Mouse (Mus musculus) adrenal gland, postnatal 4 days (tissue): ENCODE measurements around the gene Ostm1. TPM values are rescaled to one million over a fixed set of nuclear protein-coding genes. Genes with fewer than 3 reads are reported as not detected.

Experiments used
- DNase-seq, 2 experiments: peaks; one replicate each; pipeline ENCODE4 v3.0.0; 2021 to 2022; ENCODE audit warnings: low spot score in 2 of 2, mixed read lengths in 2 of 2
- total RNA-seq, 2 experiments: library from RNA; stranded (reverse); gene quantifications; 2 replicates each; pipeline ENCODE4 v1.2.3; 2021

Gene Ostm1
- total RNA-seq, 2 experiments from 2014 or later = 24.8 to 27.3 TPM

- DNase-seq = no peak
Measured at GRCm38 (mm10) chr10:42675571-42675970, 91.9 kb downstream of the Ostm1 start.

DNA sequence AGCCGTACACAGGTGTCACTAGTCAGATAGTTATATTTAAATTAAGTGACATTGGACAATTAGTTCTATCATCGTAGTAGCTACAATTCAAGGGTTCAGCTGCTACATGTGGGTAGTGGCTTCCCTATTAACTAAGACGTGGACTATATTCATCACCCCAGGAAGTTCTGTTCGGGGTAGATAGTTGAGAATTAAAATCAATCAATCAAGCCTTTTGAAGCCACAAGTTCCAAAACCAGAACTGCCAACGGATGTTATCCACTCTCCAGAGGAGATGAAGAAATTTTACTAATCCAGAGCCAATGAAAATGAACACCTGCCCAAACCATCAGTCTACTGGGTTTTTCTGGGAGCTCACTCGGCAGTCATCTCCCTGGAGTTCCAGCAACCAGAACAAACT, 94.7 kb downstream of the Ostm1 start:
- DNase-seq = no peak

GRCm38 (mm10) chr10:42678755-42679364, 95.2 kb downstream of the Ostm1 start:
- DNase-seq = peak; percentile 61 to 79

GRCm38 (mm10) chr10:42679586-42679985, 96.0 kb downstream of the Ostm1 start:
- DNase-seq = no peak

GRCm38 (mm10) chr10:42680582-42681001, 97.0 kb downstream of the Ostm1 start:
- no peak for DNase-seq

- DNase-seq = no peak
Measured at GRCm38 (mm10) chr10:42682421-42682820, 98.8 kb downstream of the Ostm1 start.

- DNase-seq = no peak
Measured at GRCm38 (mm10) chr10:42687873-42688272, 104.3 kb downstream of the Ostm1 start.

DNA sequence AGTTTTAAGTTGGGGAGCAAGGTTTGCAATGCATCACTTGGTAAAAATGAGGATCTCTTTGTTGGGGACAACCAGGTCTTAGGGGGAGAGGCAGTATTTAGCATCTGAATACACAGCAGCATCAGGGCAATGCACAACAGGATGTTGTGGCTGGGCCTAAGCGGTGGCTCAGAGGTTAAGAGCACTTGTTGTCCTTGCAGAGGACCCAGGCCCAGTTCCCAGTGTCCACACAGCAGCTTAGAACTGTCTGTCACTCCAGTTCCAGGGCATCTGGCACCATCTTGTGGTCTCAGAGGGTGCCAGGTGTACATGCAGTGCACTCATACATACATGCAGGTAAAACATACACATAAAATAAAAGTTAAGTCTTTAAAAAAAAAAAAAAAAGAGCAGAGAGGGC, 106.1 kb downstream of the Ostm1 start:
- DNase-seq = no peak

DNA sequence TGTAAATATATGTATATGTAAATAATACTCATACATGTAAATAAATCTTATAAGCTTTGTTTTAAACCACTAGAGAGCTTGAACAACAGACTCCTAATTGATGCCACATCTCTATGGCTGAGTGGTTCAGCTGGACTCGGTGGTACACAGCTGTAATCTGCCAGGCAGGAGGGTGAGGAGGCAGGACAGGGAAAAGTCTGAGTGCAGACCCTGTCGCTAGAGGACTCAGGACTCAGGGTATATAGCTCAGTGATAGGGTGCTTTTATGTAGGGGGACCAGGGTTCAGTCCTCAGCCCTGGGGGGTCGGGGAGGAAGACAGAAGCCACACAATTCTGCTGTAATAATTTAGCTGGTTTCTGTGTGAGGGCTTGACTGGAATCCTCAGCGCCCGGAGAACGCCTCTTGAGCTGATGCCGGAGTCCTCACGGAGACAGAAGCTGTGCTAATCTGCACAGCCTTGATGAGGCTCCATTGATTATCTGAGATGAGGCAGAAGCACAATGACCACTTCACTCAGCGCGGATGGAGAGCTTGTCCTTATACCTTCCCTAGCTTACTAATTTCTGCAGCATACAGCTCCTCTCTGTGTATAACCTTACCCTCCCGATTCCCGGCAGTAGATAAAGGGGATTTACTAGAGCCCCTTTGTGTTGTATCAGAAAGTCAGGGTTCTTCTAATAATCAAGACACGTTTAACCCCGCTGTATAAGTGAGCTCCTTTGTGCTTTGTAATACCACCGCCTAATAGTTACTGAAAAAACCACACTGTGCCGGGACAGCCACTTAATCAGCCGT, 106.8 kb downstream of the Ostm1 start:
- DNase-seq = no peak

- DNase-seq = no peak
Measured at GRCm38 (mm10) chr10:42691051-42691450, 107.4 kb downstream of the Ostm1 start.

GRCm38 (mm10) chr10:42692095-42692494, 108.5 kb downstream of the Ostm1 start:
- DNase-seq = no peak

- no peak for DNase-seq
Measured at GRCm38 (mm10) chr10:42692794-42693193, 109.2 kb downstream of the Ostm1 start.

DNA sequence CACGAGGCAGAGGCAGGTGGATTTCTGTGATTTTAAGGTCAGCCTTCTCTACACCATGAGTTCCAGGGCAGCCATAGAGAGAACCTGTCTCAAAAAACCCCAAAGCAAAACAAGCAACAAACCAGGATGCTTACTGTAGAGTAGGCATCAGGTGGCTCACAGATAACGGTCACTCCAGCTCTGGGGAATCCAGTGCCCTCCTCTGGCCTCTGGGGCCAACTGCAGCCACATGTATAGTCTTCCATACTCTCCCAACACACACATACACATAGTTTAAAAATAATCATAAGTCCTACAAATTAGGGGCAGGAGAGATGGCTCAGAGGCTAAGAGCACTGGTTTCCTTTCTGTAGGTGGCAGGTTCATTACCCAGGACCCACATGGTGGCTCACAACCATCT, 109.9 kb downstream of the Ostm1 start:
- DNase-seq = no peak

DNA sequence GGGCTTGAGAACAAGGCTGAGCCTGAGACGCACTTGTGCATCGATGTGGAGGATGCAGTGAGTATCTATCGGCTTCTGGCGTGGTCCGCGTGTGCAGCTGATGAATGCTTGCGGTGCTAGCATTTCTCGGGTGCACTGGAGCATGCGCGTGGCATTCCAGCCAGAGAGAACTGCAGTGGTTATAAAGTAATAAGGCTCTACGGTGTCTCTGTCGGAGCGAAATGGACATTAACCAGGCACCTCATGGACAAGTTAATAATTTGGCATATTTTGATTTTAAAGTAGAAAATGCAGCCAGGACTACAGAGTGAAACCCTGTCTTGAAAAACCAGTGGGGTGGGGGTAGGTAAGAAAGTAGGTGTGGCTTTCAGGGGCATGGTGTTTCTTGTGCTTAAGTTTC, 112.7 kb downstream of the Ostm1 start:
- no peak for DNase-seq

GRCm38 (mm10) chr10:42697007-42697406, 113.4 kb downstream of the Ostm1 start:
- DNase-seq = peak; percentile 50 to 56

DNA sequence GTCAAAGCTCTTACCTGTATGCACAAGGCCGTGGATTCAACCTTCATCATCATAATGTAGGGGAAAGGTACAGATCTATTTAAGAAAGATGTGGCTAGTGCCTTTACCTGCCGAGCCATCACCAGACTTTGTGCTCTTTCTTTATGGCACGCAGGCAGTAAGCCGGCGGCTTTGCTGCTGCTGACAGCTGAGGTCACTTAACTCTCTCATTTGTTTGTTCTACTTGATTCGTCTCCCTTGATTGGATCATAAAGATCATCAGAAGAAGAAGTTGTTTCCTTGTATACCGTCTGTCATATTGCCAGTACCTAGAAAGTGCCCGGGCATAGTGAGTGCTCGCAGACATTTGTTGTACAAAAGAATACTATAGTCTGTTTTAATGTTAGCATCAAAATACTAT, 114.8 kb downstream of the Ostm1 start:
- no peak for DNase-seq

DNA sequence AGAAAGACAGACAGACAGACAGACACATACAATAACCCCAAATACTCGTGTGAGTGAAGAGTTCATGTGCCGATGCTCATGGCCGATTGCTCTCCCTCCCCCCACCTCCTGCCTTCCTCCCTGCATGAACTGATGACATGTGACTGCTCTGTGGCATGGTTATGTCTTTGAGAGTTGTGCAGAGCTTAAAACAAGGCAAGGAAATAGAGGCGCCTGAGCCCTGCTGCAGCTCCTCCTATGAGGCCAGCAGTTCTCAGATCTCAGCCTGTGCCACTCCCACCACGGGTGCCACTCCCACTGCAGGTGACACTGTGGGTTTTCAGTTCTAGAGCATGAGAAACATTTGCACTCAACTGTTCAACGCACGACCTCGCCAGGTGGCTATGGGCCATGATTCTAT, 115.4 kb downstream of the Ostm1 start:
- DNase-seq = no peak

DNA sequence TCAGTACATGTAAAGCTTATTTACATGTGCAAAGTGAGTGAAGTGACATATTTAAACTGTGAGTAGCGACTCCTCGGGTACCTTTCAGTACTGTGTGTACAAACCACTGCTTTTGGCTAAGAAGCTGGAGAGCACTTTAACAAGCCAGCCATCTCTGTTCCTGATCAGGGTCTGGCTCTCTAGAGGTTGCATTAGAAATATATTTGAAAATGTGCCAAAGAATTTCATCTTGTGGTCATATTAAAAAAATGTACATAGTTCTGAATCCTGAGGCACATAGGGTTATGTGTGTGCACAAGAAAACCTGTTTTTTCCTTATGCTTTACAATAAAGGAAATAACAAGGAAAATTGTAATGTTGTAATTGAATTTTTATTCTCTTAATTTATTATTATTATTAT, 118.5 kb downstream of the Ostm1 start:
- DNase-seq = no peak

- DNase-seq = no peak
Measured at GRCm38 (mm10) chr10:42714676-42715075, 131.1 kb downstream of the Ostm1 start.

GRCm38 (mm10) chr10:42715366-42716035, 131.9 kb downstream of the Ostm1 start:
- no peak for DNase-seq

DNA sequence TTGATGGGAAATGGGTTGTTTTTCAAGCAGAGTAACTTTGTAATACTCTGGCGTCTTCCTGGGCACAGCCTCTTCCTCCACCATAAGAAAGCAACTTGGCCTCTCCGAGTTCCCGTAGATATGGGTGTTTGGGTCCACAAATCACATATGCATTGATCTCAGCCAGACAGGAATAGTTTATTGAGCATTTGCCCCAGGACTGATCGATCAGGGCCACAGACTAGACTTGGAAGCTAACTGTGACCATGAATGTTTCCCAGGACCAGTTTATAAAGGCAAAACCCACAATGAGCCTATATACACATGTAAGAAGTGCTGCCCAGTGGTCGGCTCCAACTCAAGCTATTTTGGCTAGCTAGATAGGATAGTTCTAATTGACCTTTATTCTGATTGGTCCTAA, 138.5 kb downstream of the Ostm1 start:
- DNase-seq = no peak
